Mouse (Mus musculus): Measurements from ENCODE around the gene Hnrnpl.

Gene Hnrnpl

GRCm38 (mm10) chr7:28826402-28826772 lies 18.0 kb downstream of the Hnrnpl start:
- in situ Hi-C loops (cut with MseI, MboI): no loop called here

GRCm38 (mm10) chr7:28827338-28827737 lies 19.0 kb downstream of the Hnrnpl start:
- in situ Hi-C loops (cut with MseI, MboI): no loop called here

DNA sequence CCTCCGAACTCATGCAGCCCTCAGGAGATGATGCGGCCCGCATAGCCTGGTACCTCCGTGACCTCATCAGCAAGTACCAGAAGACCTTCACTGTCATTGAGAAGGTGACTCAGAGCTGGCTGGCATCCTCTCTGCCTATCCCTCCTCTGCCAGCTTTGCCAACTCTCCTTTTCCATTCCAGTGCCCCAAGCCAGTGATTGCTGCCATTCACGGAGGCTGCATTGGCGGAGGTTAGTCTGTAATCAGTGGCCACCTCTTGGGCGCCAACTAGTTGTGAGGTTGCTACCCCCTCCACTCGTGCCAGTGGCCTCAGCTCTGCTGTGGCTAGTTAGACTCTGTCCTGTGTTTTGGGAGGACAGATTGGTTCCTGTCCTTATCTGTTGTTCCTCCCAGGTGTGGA lies 21.5 kb downstream of the Hnrnpl start:
- in situ Hi-C loops (cut with MseI, MboI): no loop called here

GRCm38 (mm10) chr7:28830981-28831380 lies 22.6 kb downstream of the Hnrnpl start:
- in situ Hi-C loops (cut with MseI, MboI): no loop called here

DNA sequence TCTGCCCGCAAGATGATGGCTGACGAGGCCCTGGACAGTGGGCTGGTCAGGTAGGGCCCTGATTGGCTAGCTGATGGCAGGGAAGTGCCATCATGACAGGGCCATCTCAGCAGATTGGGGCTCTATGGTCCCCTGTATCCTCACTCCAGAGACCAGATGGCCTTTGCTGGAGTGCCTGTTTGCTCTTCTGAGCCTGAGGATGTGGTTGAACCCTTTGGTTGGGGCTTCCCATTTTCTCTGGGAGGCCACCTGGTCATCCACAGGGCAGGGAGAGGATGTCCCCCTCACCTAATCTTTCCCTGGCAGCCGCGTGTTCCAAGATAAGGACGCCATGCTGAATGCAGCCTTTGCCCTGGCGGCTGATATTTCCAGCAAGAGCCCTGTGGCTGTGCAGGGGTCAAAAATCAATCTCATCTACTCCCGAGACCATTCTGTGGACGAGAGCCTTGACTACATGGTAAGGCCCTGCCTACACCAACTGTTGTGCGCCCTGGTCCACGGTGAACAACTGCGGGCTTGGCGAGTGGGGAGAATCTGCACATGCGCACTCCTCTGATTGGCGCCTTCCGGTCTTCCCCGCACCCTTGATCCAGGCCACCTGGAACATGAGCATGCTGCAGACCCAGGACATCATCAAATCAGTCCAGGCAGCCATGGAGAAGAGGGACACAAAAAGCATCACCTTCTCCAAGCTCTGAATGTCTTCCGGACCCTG lies 23.2 kb downstream of the Hnrnpl start:
- in situ Hi-C loops (cut with MseI, MboI): no loop called here

GRCm38 (mm10) chr7:28832137-28832536 lies 23.8 kb downstream of the Hnrnpl start:
- in situ Hi-C loops (cut with MseI, MboI): no loop called here

DNA sequence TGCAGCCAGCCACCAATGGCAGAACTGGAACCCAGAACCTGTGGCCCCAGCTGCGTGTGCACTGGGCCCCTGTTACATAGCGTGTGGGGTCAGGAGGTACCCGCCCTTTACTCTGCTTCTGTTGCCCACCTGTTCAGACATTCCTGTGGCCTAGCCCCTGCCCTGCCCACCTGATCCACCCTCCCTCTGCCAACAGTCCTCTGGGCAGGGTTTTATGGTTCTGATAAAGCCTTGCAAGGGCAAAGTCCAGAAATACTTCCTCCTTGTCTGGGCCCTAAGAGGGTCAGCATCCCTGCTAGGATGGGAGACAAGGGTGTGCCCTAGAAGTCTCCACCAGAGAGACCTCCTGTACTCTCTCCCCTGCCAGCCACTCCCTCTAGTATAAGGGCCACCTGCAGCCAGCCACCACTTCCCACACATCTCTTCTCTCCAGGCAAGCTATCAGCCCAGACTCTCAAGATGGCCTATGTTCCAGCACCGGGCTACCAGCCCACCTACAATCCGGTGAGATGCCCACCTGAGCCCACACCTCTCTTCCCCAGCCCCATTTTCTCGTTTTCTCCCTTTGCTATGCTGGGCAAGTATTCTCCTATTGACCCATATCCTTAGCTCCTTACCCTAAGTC lies 25.5 kb downstream of the Hnrnpl start, which contains the start of gene Lgals4:
Gene Lgals4, plus strand, starts transcription at position 132 of the 625 bp plus-strand sequence.
- in situ Hi-C loops (cut with MseI, MboI): no loop called here

DNA sequence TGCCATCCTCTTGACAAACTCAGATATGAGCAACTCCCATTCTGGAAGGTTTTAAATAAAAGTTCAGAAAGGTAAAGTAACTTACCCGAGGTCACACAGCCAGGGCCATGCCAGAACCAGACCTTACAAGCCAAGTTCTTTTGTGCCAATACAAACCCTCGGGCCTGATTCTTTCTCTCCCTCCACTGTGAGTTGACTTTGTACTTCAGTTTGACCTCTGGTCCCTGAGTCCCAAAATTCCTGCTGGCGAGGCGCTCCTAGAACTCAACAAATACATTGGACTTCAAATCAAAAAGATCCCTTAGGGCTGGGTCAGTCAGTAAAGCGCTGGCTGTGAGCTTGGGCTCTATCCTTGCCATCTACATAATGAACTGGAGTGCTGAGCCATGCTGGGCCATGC lies 28.6 kb downstream of the Hnrnpl start:
- in situ Hi-C loops (cut with MseI, MboI): no loop called here

GRCm38 (mm10) chr7:28838331-28838730 lies 30.0 kb downstream of the Hnrnpl start:
- in situ Hi-C loops (cut with MseI, MboI): no loop called here

GRCm38 (mm10) chr7:28847273-28847672 lies 38.9 kb downstream of the Hnrnpl start:
- in situ Hi-C loops (cut with MseI, MboI): no loop called here

- in situ Hi-C loops (cut with MseI, MboI): no loop called here
These were observed 41.4 kb downstream of the Hnrnpl start for GRCm38 (mm10) chr7:28849700-28850236.

DNA sequence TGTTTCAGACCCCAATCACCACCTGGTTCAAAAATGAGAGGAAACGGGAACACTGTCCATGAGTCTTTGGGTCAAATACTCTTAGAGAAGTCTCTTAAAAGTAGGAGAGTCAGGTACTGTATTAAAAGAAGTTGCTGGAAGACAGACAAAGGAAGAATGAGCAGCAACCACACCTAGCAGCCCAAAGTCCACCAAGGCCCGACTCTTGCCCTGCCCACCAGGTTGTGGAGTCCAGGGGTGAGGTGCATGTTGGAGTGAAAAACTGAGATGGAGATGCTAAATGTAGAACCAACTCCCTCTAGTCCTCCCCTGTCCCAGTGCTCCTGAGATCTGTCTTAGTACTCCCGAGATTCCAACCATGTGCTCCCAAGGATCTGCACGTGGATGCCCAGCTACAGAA lies 42.3 kb downstream of the Hnrnpl start:
- in situ Hi-C loops (cut with MseI, MboI): no loop called here

DNA sequence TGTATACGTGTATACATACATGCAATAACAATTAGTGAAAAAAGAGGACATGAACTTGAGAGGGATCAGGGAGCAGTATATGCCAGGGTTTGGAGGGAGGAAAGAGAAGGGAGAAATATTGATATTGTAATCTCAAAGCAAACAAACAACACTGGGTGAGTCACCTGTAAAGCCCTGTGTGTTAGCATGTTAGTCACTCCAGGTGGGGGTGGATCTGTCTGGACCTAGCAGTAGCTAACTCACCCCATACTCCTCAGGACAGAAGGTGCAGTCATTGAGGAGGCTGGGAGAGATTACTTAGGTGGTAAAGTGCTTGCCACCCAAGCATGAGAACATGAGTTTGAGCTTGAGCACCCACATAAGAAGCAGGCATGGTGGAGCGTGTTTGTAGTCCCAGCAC lies 51.6 kb downstream of the Hnrnpl start:
- in situ Hi-C loops (cut with MseI, MboI): no loop called here

GRCm38 (mm10) chr7:28860898-28861297 lies 52.6 kb downstream of the Hnrnpl start:
- in situ Hi-C loops (cut with MseI, MboI): no loop called here

GRCm38 (mm10) chr7:28862817-28863499 lies 54.6 kb downstream of the Hnrnpl start:
- in situ Hi-C loops (cut with MseI, MboI): no loop called here

GRCm38 (mm10) chr7:28863540-28863939 lies 55.2 kb downstream of the Hnrnpl start, which contains the start of gene Lgals7:
Gene Lgals7, plus strand, starts transcription at chr7:28863853.
- in situ Hi-C loops (cut with MseI, MboI): no loop called here

DNA sequence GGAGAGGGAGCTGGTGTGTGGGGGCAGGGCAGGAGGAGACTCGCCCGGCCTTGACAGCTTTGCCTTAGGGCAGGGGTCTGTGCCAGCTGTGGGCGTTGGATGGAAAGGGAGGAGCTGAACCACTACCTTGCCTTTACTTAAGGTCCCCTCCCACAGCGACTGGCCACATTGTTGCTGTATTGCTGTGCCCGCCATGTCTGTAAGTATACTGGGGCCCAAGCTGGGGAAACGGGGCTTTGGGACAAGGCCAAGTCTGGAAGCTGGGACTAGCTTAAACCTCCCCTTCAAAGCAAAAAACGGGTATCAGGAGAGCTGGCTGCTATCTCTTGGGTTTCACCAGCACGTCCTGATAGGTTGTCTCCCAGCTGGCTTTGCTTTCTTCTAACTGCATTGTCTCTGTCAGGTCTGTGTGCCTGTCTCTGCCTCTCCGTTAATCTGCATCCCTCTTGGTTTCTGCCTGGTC lies 56.0 kb downstream of the Hnrnpl start:
- in situ Hi-C loops (cut with MseI, MboI): no loop called here

GRCm38 (mm10) chr7:28865481-28866300 lies 57.4 kb downstream of the Hnrnpl start:
- in situ Hi-C loops (cut with MseI, MboI): loop anchor here (5.0 kb wide), 2 partner anchors 73 to 78 kb away; partner anchors contain the start of gene Rinl (in 1 of the 2)

DNA sequence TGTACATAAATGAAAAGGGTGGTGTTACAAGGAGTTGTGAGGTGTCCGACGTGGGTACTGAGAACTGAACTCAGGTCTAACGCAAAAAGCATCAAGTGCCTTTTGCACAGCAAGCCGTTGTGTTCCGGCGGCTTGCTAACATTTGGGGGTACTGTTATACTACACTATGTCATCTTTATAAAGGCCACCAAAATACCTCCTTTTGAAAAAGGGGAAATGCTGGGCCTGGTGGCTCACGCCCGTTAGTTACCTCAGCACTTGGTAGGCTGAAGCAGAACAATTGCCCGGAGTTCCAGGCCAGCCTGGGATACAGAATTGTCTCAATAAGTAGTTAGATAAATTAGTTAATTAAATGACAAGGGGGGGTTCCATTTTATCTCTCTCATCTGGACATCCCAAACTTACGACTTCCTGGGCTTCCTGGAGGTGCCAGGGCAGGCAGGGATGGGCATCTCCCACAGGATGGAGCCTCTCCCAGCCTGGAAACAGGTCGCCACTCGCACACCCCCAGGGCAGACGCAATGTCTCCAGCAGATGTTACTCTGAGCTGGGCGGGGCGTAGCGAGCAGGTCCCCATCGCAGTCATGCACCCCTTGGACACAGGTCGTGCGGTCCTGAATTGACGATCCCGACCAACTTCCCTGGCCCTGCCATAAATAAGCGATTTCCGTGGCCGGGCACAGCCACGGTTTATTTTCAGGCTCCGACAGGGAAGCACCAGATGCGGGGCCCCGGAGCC lies 58.6 kb downstream of the Hnrnpl start:
- in situ Hi-C loops (cut with MseI, MboI): loop anchor here (5.0 kb wide), 2 partner anchors 75 to 80 kb away; partner anchors contain the start of gene Rinl (in 1 of the 2)
